Mouse (Mus musculus) intestine, postnatal 0 days (tissue): ENCODE data around the gene Pglyrp2. TPM values are rescaled to one million over a fixed set of nuclear protein-coding genes. Genes with fewer than 3 reads are reported as not detected.

Experiments
- ATAC-seq: fragments of 200-750 bp; cut with Nextera tagmentation; 2 replicates; pipeline ENCODE4 v1.8.0; 2017; ENCODE audit warnings: mild to moderate bottlenecking, moderate TSS enrichment, moderate library complexity
- H3K27ac ChIP-seq: fragments of 300-500 bp; sonication (generic); 2 replicates; pipeline ENCODE4 v1.5.1; 2014; ENCODE audit warnings: mild to moderate bottlenecking, low read depth, low read length, moderate library complexity
- H3K27me3 ChIP-seq: fragments of 300-500 bp; sonication (generic); replicated peaks from 2 replicates; pipeline ENCODE4 v1.6.1; 2014; ENCODE audit warnings: low read length, mixed read lengths; ENCODE audit not compliant: control insufficient read depth, insufficient read depth
- H3K36me3 ChIP-seq: fragments of 300-500 bp; sonication (generic); 2 replicates; pipeline ENCODE4 v1.6.1; 2014; ENCODE audit warnings: mild to moderate bottlenecking, moderate library complexity; ENCODE audit not compliant: control insufficient read depth, insufficient read depth
- H3K4me1 ChIP-seq: fragments of 300-500 bp; sonication (generic); replicated peaks from 2 replicates; pipeline ENCODE4 v1.6.1; 2014; ENCODE audit warnings: antibody characterized with exemption, low read length, mixed read lengths; ENCODE audit not compliant: control insufficient read depth, insufficient read depth
- H3K4me2 ChIP-seq: fragments of 300-500 bp; sonication (generic); replicated peaks from 2 replicates; pipeline ENCODE4 v1.6.1; 2014; ENCODE audit warnings: low read depth, mild to moderate bottlenecking, moderate library complexity
- H3K4me3 ChIP-seq: fragments of 300-500 bp; sonication (generic); 2 replicates; pipeline ENCODE4 v1.5.1; 2014; ENCODE audit warnings: low read depth, low read length
- H3K9ac ChIP-seq: fragments of 300-500 bp; sonication (generic); 2 replicates; pipeline ENCODE4 v1.6.1; 2014; ENCODE audit warnings: mild to moderate bottlenecking, low read depth, low read length
- H3K9me3 ChIP-seq: fragments of 300-500 bp; sonication (generic); 2 replicates; pipeline ENCODE4 v1.6.1; 2016; ENCODE audit warnings: mixed run types; ENCODE audit not compliant: control insufficient read depth
- CTCF ChIP-seq: sonication (generic); IDR thresholded peaks from 2 replicates; pipeline ENCODE4 v1.5.1; 2016; ENCODE audit warnings: low read depth, mild to moderate bottlenecking, control low read depth, antibody characterized with exemption, moderate library complexity
- WGBS: fragments of 180-500 bp; shearing (Covaris S2); extraction: QIAGEN DNeasy Blood & Tissue Kit; methylation state at CpG from one replicate; pipeline ENCODE4 v1.1.7; 2014; 5-methylcytosine and 5-hydroxymethylcytosine counted together
- polyA plus RNA-seq: library from polyadenylated mRNA; unstranded; fragments of >200 nt; fragmentation: Nextera tagmentation; extraction: Ambion mirVana; gene quantifications from 2 replicates; pipeline ENCODE4 v1.2.1, GENCODE M21; 2015

Pglyrp2 gene
- polyA plus RNA-seq, 1 experiment from 2014 or later: 0.14 TPM

DNA sequence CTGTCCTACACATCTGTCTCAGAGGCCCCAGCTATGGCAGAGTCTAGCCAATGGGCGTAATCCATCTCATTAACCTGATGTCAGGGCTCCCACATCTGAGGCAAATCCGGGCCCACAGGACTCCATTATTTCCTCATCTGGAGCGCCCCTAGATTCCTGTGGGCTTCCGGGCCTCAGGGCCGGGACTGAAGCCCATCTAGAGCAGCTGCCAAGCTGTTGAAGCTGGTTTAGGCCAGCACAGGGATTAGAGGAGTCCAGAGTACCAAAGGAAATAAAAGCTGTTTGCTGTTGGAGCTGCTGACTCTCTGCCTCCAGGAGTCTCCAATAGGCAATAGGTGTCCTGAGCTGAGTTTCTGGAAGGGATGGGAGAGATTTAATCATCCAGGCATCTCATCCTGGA, 11.2 kb upstream of the Pglyrp2 start:
- ATAC-seq: no peak
- Histone ChIP-seq H3K27ac (no peak overlapping the region), H3K36me3 (no peaks in the 10 kb centered on the region), H3K4me2 (no peak overlapping the region), H3K4me1 (no peaks in the 10 kb centered on the region), H3K27me3 (no peaks in the 10 kb centered on the region), H3K9me3 (no peaks in the 10 kb centered on the region), H3K4me3 (no peak overlapping the region), H3K9ac (no peak overlapping the region)
- no peak for TF ChIP-seq CTCF
- 69% methylated on average over 5 of the region's 5 CpGs for WGBS

DNA sequence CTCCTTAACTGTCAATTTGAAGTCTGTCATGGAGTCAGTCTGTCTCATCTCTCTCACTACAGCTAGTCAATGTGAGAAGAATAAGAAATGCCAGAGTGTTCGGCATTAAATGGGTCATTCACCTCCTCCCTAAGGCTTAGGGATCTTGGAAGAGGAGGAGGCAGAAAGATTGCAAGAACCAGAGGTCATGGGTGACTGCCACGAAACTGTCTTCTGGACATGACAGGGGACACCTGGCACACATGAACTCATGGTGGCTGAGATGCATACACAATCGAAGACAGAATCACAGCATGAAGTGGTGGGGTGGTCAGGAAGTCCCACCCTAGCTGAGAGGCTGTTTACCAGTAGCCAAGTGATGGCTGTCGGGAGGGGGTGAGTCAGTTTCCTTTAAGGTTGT, 10.4 kb upstream of the Pglyrp2 start:
- no peak for ATAC-seq
- Histone ChIP-seq H3K9me3 (no peaks in the 10 kb centered on the region), H3K4me2 (no peak overlapping the region), H3K36me3 (no peaks in the 10 kb centered on the region), H3K27me3 (no peaks in the 10 kb centered on the region), H3K9ac (no peak overlapping the region), H3K4me3 (no peak overlapping the region), H3K4me1 (no peaks in the 10 kb centered on the region), H3K27ac (no peak overlapping the region)
- WGBS: 54% methylated on average over 4 of the region's 4 CpGs
- TF ChIP-seq CTCF: no peak

- H3K4me3 ChIP-seq: no peak overlapping the region
- no peak overlapping the region for H3K9ac ChIP-seq
- peak; percentile 68 for TF ChIP-seq CTCF
- no peak overlapping the region for H3K4me2 ChIP-seq
- no peaks in the 10 kb centered on the region for H3K9me3 ChIP-seq
- no peak overlapping the region for H3K27ac ChIP-seq
- ATAC-seq: no peak
- H3K27me3 ChIP-seq: no peaks in the 10 kb centered on the region; the same call in 1 of the 2 replicates
- WGBS: 62% methylated on average over 3 of the region's 3 CpGs
- no peaks in the 10 kb centered on the region for H3K4me1 ChIP-seq
- H3K36me3 ChIP-seq: no peaks in the 10 kb centered on the region
These were observed 8.0 kb upstream of the Pglyrp2 start for GRCm38 (mm10) chr17:32431972-32432371.

- Histone ChIP-seq H3K4me2 (no peak overlapping the region), H3K9ac (no peak overlapping the region), H3K27me3 (no peaks in the 10 kb centered on the region; the same call in 1 of the 2 replicates), H3K9me3 (no peaks in the 10 kb centered on the region), H3K4me1 (no peaks in the 10 kb centered on the region), H3K27ac (no peak overlapping the region), H3K36me3 (no peaks in the 10 kb centered on the region), H3K4me3 (no peak overlapping the region)
- no peak for TF ChIP-seq CTCF
- no peak for ATAC-seq
These were observed 2.6 kb upstream of the Pglyrp2 start for GRCm38 (mm10) chr17:32426610-32427009.

DNA sequence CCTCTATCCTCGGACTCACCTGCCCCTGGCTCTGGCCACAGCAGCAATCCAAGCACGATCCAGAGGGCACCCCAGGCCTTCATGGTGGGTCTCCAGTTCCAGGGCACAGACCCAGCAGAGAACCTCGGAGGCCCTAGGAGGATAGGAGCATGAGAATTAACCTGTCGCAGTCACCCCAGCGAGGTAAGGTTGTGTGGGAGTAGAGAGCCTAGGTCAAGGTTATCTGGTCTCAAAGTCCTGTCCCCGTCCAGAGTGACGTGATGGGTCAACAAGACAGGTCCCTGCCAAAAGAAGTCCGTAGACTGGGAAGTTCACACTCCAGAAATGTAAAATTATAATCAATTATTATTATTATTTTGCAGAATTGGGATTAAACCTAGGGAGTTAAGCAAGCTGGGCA, 3.2 kb downstream of the Pglyrp2 start:
- Histone ChIP-seq H3K27me3 (peaks cover 9% of the 10 kb centered on the region), H3K9me3 (no peaks in the 10 kb centered on the region), H3K36me3 (no peaks in the 10 kb centered on the region), H3K9ac (no peak overlapping the region), H3K4me1 (no peaks in the 10 kb centered on the region), H3K4me2 (no peak overlapping the region), H3K4me3 (no peak overlapping the region), H3K27ac (no peak overlapping the region)
- no peak for ATAC-seq
- WGBS: 76% methylated on average over 8 of the region's 8 CpGs
- TF ChIP-seq CTCF: no peak

DNA sequence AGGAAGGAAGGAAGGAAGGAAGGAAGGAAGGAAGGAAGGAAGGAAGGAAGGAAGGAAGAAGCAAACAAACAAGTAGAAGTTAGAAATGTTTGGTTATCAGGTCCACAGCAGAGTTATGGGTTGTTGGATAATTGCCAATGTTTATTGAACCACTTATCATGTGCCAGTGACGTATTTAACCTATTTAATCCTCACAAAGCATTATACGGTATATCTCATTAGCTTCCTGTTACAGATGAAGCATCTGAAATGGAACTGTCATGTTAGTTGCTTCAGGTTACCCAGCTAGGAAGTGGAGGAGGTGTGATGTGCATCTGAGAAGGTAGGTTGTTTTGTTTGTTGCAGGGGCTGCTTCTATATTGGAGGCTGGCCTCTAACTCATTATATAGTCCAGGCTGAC, 4.0 kb downstream of the Pglyrp2 start:
- H3K9me3 ChIP-seq: no peaks in the 10 kb centered on the region
- H3K9ac ChIP-seq: no peak overlapping the region
- WGBS: 21% methylated on average over 2 of the region's 2 CpGs
- H3K4me2 ChIP-seq: no peak overlapping the region
- no peaks in the 10 kb centered on the region for H3K4me1 ChIP-seq
- no peak overlapping the region for H3K27ac ChIP-seq
- no peak overlapping the region for H3K4me3 ChIP-seq
- ATAC-seq: no peak
- no peaks in the 10 kb centered on the region for H3K36me3 ChIP-seq
- no peak for TF ChIP-seq CTCF
- H3K27me3 ChIP-seq: peaks cover 13% of the 10 kb centered on the region

DNA sequence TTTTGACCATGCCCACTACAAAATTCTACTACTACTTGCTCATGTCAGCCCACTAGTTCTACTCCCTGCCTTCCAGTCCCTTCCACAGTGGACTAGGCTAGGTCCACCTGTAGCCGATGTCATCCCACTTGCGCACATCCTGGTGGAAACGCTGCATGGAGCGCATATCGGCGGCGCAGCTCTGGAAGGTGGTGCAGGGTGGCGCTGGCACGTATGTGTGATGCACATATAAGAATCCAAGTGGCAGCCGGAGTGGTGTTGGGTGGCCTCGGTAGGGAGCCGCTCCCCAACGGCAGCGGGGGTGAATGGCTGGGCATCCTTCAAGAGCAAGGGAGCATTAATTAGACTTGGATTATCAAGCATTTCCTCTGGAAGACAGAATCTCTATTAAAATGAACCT, 7.2 kb downstream of the Pglyrp2 start:
- ATAC-seq: no peak
- Histone ChIP-seq H3K4me3 (no peak overlapping the region), H3K27ac (no peak overlapping the region), H3K4me2 (no peak overlapping the region), H3K9me3 (no peaks in the 10 kb centered on the region), H3K36me3 (no peaks in the 10 kb centered on the region), H3K4me1 (no peaks in the 10 kb centered on the region), H3K9ac (no peak overlapping the region), H3K27me3 (peaks cover 16% of the 10 kb centered on the region)
- no peak for TF ChIP-seq CTCF
- 97% methylated on average over 14 of the region's 14 CpGs for WGBS
